Mouse (Mus musculus) heart, postnatal 0 days (tissue): ENCODE results near the gene Igfbp7.

Source experiments
- CTCF ChIP-seq: IDR thresholded peaks from 2 replicates; pipeline ENCODE4 v1.5.1; 2016; ENCODE audit warnings: antibody characterized with exemption, control low read depth, low read depth
- EP300 ChIP-seq: IDR thresholded peaks from 2 replicates; pipeline ENCODE4 v1.6.1; 2016; ENCODE audit warnings: antibody characterized with exemption, low read depth

- no peak for TF ChIP-seq EP300
- TF ChIP-seq CTCF, result no peak
These were observed 92.9 kb downstream of the Igfbp7 start for GRCm38 (mm10) chr5:77314986-77315385.
